Mouse (Mus musculus) heart, embryonic 12.5 days (tissue): Measurements from ENCODE around the gene Krt75. TPM values are rescaled to one million over a fixed set of nuclear protein-coding genes. Genes with fewer than 3 reads are reported as not detected.

Experiments
- ATAC-seq: fragments of 200-750 bp; cut with Nextera tagmentation; 2 replicates; pipeline ENCODE4 v1.8.0; 2017; ENCODE audit warnings: moderate TSS enrichment, moderate library complexity; ENCODE audit not compliant: insufficient number of reproducible peaks, low FRiP score
- H3K27ac ChIP-seq: fragments of 300-500 bp; sonication (generic); 2 replicates; pipeline ENCODE4 v1.5.1; 2016; ENCODE audit warnings: mild to moderate bottlenecking, moderate library complexity; ENCODE audit not compliant: poor library complexity, severe bottlenecking
- H3K27me3 ChIP-seq: fragments of 300-500 bp; sonication (generic); replicated peaks from 2 replicates; pipeline ENCODE4 v1.6.1; 2016; ENCODE audit warnings: mild to moderate bottlenecking, moderate library complexity
- H3K36me3 ChIP-seq: fragments of 300-500 bp; sonication (generic); 2 replicates; pipeline ENCODE4 v1.6.1; 2016; ENCODE audit warnings: mild to moderate bottlenecking, moderate library complexity
- H3K4me1 ChIP-seq: fragments of 300-500 bp; sonication (generic); replicated peaks from 2 replicates; pipeline ENCODE4 v1.6.1; 2016; ENCODE audit warnings: mild to moderate bottlenecking
- H3K4me2 ChIP-seq: fragments of 300-500 bp; sonication (generic); 2 replicates; pipeline ENCODE4 v1.6.1; 2016; ENCODE audit warnings: mild to moderate bottlenecking, moderate library complexity
- H3K4me3 ChIP-seq: fragments of 300-500 bp; sonication (generic); 2 replicates; pipeline ENCODE4 v1.5.1; 2016; ENCODE audit warnings: mild to moderate bottlenecking
- H3K9ac ChIP-seq: fragments of 300-500 bp; sonication (generic); 2 replicates; pipeline ENCODE4 v1.6.1; 2016; ENCODE audit warnings: mild to moderate bottlenecking, moderate library complexity
- H3K9me3 ChIP-seq: fragments of 300-500 bp; sonication (generic); replicated peaks from 2 replicates; pipeline ENCODE4 v1.6.1; 2016; ENCODE audit warnings: mild to moderate bottlenecking, moderate library complexity
- WGBS: fragments of 180-500 bp; shearing (Covaris S2); methylation state at CpG from one replicate; pipeline ENCODE4 v1.1.7; 2016; 5-methylcytosine and 5-hydroxymethylcytosine counted together
- polyA plus RNA-seq: library from polyadenylated mRNA; unstranded; fragments of >200 nt; fragmentation: Nextera tagmentation; extraction: Ambion mirVana; gene quantifications from 2 replicates; pipeline ENCODE4 v1.2.1, GENCODE M21; 2016

The Krt75 gene
- not detected in 2 replicates for polyA plus RNA-seq

DNA sequence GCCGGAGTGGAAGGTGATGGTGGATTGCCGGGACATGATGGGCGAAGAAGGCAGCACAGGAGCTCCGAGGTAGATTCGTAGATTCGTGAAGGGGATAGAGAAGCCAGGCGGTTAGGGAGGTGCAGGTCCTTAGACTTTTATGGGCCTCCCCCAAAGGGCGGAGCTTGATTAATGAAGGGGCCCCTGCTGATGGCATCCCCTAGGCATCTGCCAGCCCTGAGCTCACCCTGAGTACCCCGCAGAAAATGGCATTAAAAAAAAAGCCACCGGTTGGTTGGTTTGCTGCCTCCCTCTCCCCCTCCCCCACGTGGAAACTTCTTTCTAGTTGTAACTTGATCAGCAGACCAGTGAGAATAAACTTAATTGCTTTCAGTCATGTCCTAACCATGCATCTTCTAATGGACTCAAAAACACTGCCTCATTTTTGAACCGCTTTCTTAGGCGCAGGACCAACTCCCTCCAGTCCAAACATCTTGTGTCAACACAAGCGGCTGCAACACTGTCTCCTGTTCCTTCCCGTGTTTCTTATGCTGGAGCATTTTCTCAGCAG lies at the start of gene Krt75:
Gene Krt75 (minus strand): TSS at position 109 of the 550 bp plus-strand sequence.
- no peaks in the 10 kb centered on the region for H3K9me3 ChIP-seq
- no peak within 1 kb of the TSS for H3K9ac ChIP-seq
- H3K27me3 ChIP-seq: peaks cover 49% of the 10 kb centered on the region
- no peak within 1 kb of the TSS for H3K27ac ChIP-seq
- no peak within 1 kb of the TSS for H3K4me2 ChIP-seq
- H3K4me1 ChIP-seq: no peaks in the 10 kb centered on the region
- no peak for ATAC-seq
- no peak within 1 kb of the TSS for H3K4me3 ChIP-seq
- WGBS: 64% methylated on average over 15 of the region's 15 CpGs
- no peaks in the 10 kb centered on the region for H3K36me3 ChIP-seq

DNA sequence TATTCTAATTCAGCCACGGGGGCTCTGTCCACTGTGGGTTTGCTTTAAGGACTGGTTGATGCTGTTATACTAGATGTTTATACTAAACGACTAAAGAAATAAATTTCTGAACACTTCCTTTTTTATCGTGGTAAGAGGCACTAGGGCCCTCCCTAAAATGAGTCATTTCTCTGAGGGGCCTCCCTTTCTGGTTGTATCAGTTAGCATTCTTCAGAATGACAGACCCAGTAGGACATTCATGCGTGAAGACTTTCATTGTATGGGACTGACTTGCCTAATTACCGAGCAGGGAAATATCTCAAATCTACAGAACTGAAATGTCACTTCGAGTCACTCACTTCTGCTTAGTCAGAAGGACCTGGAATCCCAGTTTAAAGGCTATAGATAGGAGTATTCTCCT lies 25.4 kb upstream of the Krt75 start:
- Histone ChIP-seq H3K9me3 (no peaks in the 10 kb centered on the region), H3K9ac (no peak overlapping the region), H3K4me2 (no peak overlapping the region), H3K27ac (no peak overlapping the region), H3K4me3 (no peak overlapping the region), H3K36me3 (no peaks in the 10 kb centered on the region), H3K27me3 (no peaks in the 10 kb centered on the region), H3K4me1 (no peaks in the 10 kb centered on the region)
- ATAC-seq: no peak
- 64% methylated on average over 6 of the region's 6 CpGs for WGBS

- Histone ChIP-seq H3K4me3 (no peak overlapping the region), H3K27ac (no peak overlapping the region), H3K4me1 (peaks cover 8% of the 10 kb centered on the region; the same call in 1 of the 2 replicates), H3K9me3 (no peaks in the 10 kb centered on the region), H3K4me2 (no peak overlapping the region), H3K36me3 (no peaks in the 10 kb centered on the region), H3K9ac (no peak overlapping the region), H3K27me3 (peaks cover 10% of the 10 kb centered on the region)
- no peak for ATAC-seq
- WGBS: 72% methylated on average over 10 of the region's 10 CpGs
Measured at GRCm38 (mm10) chr15:101588216-101588615, 14.5 kb upstream of the Krt75 start.

DNA sequence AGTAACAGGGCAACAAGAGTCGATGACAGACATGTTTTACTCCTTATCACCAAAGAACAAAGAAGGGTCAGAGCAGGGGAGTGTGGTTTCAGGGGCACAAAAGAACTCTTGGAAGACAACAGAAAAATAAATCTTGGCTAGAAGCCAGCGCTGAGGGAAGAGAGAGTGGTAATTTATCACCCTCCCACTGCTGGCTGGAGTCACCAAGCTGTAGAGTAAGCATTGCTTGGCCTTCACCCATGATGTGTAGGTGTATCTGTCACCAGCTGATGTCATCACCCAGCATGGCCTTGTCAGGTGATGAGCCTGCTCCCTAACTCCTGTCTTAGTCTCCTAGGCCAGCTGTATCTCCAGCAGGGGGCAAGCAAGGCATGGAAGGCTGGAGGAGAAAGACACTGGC lies 10.8 kb upstream of the Krt75 start:
- no peak for ATAC-seq
- Histone ChIP-seq H3K9ac (no peak overlapping the region), H3K36me3 (no peaks in the 10 kb centered on the region), H3K4me2 (no peak overlapping the region), H3K9me3 (no peaks in the 10 kb centered on the region), H3K27ac (no peak overlapping the region), H3K4me1 (peaks cover 8% of the 10 kb centered on the region; the same call in 1 of the 2 replicates), H3K4me3 (no peak overlapping the region), H3K27me3 (peaks cover 10% of the 10 kb centered on the region)
- 20% methylated on average over 2 of the region's 2 CpGs for WGBS

DNA sequence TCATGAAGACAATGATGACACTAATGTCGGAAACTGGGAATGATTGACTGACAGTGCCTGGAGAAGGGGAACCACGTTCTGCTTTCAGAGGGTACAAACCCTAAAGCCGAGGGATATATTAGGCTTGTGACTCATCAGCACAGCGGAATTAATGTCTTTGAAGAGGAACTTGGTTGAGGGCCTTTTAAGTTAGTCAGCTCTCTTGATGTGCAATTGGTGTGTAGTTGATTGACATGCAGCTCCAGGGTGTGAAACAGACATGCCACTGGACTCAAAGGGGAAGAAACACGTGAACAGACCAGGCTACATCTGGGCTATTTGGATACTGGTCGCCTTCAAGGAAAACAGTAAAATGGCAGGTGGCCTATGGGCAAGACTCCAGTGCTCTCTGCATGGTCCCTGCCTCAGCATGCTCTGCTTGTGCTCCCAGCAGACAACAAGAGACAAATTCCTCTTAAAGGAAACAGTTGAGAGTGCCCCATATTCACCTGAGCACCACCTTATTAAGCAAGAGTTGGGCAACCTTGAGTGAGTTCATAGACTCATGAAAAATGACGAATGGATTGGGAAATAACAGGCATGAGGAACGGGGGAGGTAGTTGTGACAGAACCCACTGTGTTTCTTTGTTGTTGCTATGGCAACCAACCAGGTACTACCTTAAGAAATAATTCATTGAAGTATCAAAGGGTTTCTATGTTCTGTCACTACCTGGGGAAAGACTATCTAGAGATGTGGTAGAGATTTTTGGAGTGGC lies 9.7 kb upstream of the Krt75 start:
- no peaks in the 10 kb centered on the region for H3K9me3 ChIP-seq
- no peak overlapping the region for H3K9ac ChIP-seq
- H3K27me3 ChIP-seq: peaks cover 10% of the 10 kb centered on the region
- H3K4me1 ChIP-seq: peaks cover 8% of the 10 kb centered on the region; the same call in 1 of the 2 replicates
- no peak overlapping the region for H3K4me3 ChIP-seq
- 67% methylated on average over 8 of the region's 8 CpGs for WGBS
- no peaks in the 10 kb centered on the region for H3K36me3 ChIP-seq
- no peak overlapping the region for H3K4me2 ChIP-seq
- H3K27ac ChIP-seq: no peak overlapping the region
- ATAC-seq: no peak

- H3K4me2 ChIP-seq: no peak overlapping the region
- H3K4me1 ChIP-seq: peaks cover 8% of the 10 kb centered on the region; the same call in 1 of the 2 replicates
- WGBS: 62% methylated on average over 3 of the region's 3 CpGs
- H3K27ac ChIP-seq: no peak overlapping the region
- H3K36me3 ChIP-seq: no peaks in the 10 kb centered on the region
- ATAC-seq: no peak
- H3K27me3 ChIP-seq: peaks cover 2% of the 10 kb centered on the region; the same call in 1 of the 2 replicates
- no peaks in the 10 kb centered on the region for H3K9me3 ChIP-seq
- no peak overlapping the region for H3K9ac ChIP-seq
- no peak overlapping the region for H3K4me3 ChIP-seq
Measured at GRCm38 (mm10) chr15:101581701-101582100, 8.0 kb upstream of the Krt75 start.

DNA sequence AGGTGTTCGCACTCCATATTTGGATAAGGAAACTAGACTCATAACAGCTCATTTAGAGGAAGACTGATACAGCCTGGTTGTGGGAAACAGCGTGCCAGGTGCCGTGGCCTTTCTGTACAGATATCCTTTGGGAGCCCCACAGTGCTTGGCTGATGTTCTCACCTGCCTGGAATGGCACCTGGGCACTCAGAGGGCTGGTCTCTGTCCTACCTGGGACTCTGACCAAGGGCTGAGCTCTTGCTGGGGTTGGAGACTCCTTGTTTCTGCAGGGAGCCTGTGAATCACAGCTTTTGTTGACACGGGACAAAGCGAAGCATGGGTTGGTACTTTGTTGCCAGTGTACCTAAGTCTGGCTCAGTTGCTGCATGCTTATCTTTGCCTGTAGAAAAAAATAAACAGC lies 1.8 kb upstream of the Krt75 start:
- Histone ChIP-seq H3K36me3 (no peaks in the 10 kb centered on the region), H3K4me3 (no peak overlapping the region), H3K27ac (no peak overlapping the region), H3K9ac (no peak overlapping the region), H3K9me3 (no peaks in the 10 kb centered on the region), H3K27me3 (peaks cover 33% of the 10 kb centered on the region), H3K4me1 (no peaks in the 10 kb centered on the region), H3K4me2 (no peak overlapping the region)
- 64% methylated on average over 5 of the region's 5 CpGs for WGBS
- no peak for ATAC-seq

- Histone ChIP-seq H3K27ac (no peak overlapping the region), H3K9me3 (no peaks in the 10 kb centered on the region), H3K4me2 (no peak overlapping the region), H3K36me3 (no peaks in the 10 kb centered on the region), H3K4me1 (no peaks in the 10 kb centered on the region), H3K9ac (no peak overlapping the region), H3K4me3 (no peak overlapping the region), H3K27me3 (peaks cover 70% of the 10 kb centered on the region)
- WGBS: 36% methylated on average over 7 of the region's 7 CpGs
- no peak for ATAC-seq
Measured at GRCm38 (mm10) chr15:101567780-101568179, 5.9 kb downstream of the Krt75 start.

GRCm38 (mm10) chr15:101562850-101563249 lies 10.9 kb downstream of the Krt75 start, which contains the start of gene Krt90:
Gene Krt90 (minus strand): TSS chr15:101562950.
- no peak within 1 kb of the TSS for H3K9ac ChIP-seq
- H3K4me1 ChIP-seq: peaks cover 6% of the 10 kb centered on the region
- H3K27ac ChIP-seq: no peak within 1 kb of the TSS
- H3K4me2 ChIP-seq: no peak within 1 kb of the TSS
- WGBS: 62% methylated on average over 5 of the region's 5 CpGs
- H3K27me3 ChIP-seq: peaks cover 51% of the 10 kb centered on the region
- ATAC-seq: no peak
- no peaks in the 10 kb centered on the region for H3K9me3 ChIP-seq
- no peak within 1 kb of the TSS for H3K4me3 ChIP-seq
- H3K36me3 ChIP-seq: no peaks in the 10 kb centered on the region

- no peaks in the 10 kb centered on the region for H3K36me3 ChIP-seq
- H3K4me1 ChIP-seq: peaks cover 6% of the 10 kb centered on the region
- no peak overlapping the region for H3K9ac ChIP-seq
- no peak overlapping the region for H3K4me3 ChIP-seq
- H3K27ac ChIP-seq: no peak overlapping the region
- H3K9me3 ChIP-seq: no peaks in the 10 kb centered on the region
- ATAC-seq: no peak
- WGBS: 22% methylated on average over 7 of the region's 7 CpGs
- H3K27me3 ChIP-seq: peaks cover 56% of the 10 kb centered on the region
- H3K4me2 ChIP-seq: no peak overlapping the region
Measured at GRCm38 (mm10) chr15:101558034-101558646, 15.6 kb downstream of the Krt75 start.

DNA sequence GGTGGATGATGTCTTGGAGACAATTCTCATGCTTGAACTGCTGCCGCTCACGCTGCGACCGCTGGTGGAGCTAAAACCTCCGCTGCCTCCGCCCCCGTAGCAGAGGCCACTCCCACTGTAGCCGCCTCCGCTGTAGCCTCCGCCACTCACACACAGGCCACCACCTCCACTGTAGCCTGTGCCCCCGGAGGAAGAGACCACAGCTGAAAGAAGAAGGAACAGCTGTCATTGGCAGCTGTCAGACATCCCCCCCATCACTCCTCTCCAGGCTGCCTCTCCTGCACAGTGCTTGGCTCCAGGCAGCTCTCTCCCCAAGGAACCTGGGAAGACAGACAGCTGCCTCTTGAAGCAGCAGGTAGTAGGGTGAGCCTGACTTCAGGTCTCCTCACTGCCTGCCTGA lies 20.5 kb downstream of the Krt75 start:
- H3K9ac ChIP-seq: no peak overlapping the region
- no peaks in the 10 kb centered on the region for H3K36me3 ChIP-seq
- H3K27ac ChIP-seq: no peak overlapping the region
- no peaks in the 10 kb centered on the region for H3K9me3 ChIP-seq
- peaks cover 78% of the 10 kb centered on the region for H3K27me3 ChIP-seq
- H3K4me1 ChIP-seq: peaks cover 7% of the 10 kb centered on the region
- H3K4me2 ChIP-seq: peak overlapping the region; percentile 37
- ATAC-seq: no peak
- H3K4me3 ChIP-seq: no peak overlapping the region
- under 1% methylated on average over 11 of the region's 11 CpGs for WGBS
